Mouse (Mus musculus) testis, adult 2 months (tissue): ENCODE measurements around the gene Cyp2j6.

Experiments used
- CTCF ChIP-seq: fragments of 200-500 bp; IDR thresholded peaks from 2 replicates; pipeline ENCODE4 v1.5.1; 2012; ENCODE audit warnings: low read depth, mild to moderate bottlenecking, inconsistent platforms, low read length, moderate library complexity; ENCODE audit not compliant: control insufficient read depth, insufficient read depth, insufficient replicate concordance
- POLR2A ChIP-seq: fragments of 200-500 bp; IDR thresholded peaks from 2 replicates; pipeline ENCODE4 v1.6.1; 2012; ENCODE audit warnings: low read depth, mild to moderate bottlenecking, inconsistent platforms, low read length, moderate library complexity; ENCODE audit not compliant: control insufficient read depth

DNA sequence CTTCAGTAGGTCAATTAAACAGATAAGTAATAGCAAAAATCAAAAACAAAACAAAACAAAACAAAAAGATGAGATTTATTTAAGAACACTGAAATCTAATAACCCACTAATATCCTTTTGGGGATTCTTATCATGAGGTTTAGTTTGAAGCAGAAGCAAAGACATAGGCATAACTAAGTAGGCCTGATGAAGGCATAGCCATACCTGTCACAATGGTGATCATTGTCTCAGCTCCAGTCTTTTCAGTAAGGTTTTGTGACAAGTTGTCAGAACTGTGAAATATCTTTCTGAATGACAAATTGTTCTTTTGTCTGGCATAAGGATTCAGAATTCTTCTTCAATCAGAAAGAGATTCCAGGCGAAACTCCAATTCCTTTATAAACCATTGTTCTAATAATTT lies 6.3 kb upstream of the Cyp2j6 start:
- TF ChIP-seq POLR2A (no peak), CTCF (no peak)
